Comparison of ENCODE assay signal across 27 mouse cellular contexts in genomic region chr7:82544390-82544919, GRCm38 (mm10).
DNase-seq lines count a peak whose midpoint lies in the region; ATAC-seq and TF ChIP-seq lines count a peak whose summit lies in the region.
"Had no signal": no experiment of that assay in that cellular context is flagged by ENCODE, and none has a peak within 500 bp of the region (broad histone marks: within the 10 kb centered on the region; RNA-seq: fewer than 3 reads in every experiment).

No protein-coding gene starts in this region.

- H3K36me3 ChIP-seq in hindbrain, embryonic 14.5 days (replicated peaks; ENCODE audit: control insufficient read depth, insufficient read depth) = no peaks in the 10 kb centered on the region
- no peaks in the 10 kb centered on the region for H3K36me3 ChIP-seq in hindbrain, embryonic 11.5 days (ENCODE audit: control insufficient read depth, insufficient read depth, low read length)
- no peaks in the 10 kb centered on the region for H3K36me3 ChIP-seq in hindbrain, postnatal 0 days (ENCODE audit: insufficient read depth, low read length)
- H3K36me3 ChIP-seq in forebrain, embryonic 16.5 days (ENCODE audit: control insufficient read depth, insufficient read depth) = no peaks in the 10 kb centered on the region
- H3K36me3 ChIP-seq: embryonic facial prominence, embryonic 12.5 days; heart, embryonic 12.5 days had no signal

- H3K27me3 ChIP-seq in hindbrain, embryonic 14.5 days (ENCODE audit: control insufficient read depth, insufficient read depth, low read length) = no peaks in the 10 kb centered on the region
- no peaks in the 10 kb centered on the region for H3K27me3 ChIP-seq in hindbrain, embryonic 11.5 days (ENCODE audit: control insufficient read depth, insufficient read depth, low read length)
- no peaks in the 10 kb centered on the region for H3K27me3 ChIP-seq in hindbrain, postnatal 0 days (ENCODE audit: insufficient read depth, low read length)
- no peaks in the 10 kb centered on the region for H3K27me3 ChIP-seq in forebrain, embryonic 16.5 days (replicated peaks; ENCODE audit: control insufficient read depth, insufficient read depth, low read length)
- H3K27me3 ChIP-seq: embryonic facial prominence, embryonic 12.5 days; forebrain, embryonic 13.5 days; heart, embryonic 12.5 days; limb, embryonic 15.5 days had no signal

- DNase-seq in hindbrain, embryonic 14.5 days (ENCODE audit: low spot score) = no peak
- no peak for DNase-seq in hindbrain, embryonic 11.5 days (ENCODE audit: low spot score)
- DNase-seq in 3T3-L1 (ENCODE audit: low read depth, low spot score) = peak; percentile 6
- peak; percentile 56 for DNase-seq in embryo, embryonic 10.5 days (ENCODE audit: low spot score)
- peak; percentile 24 for DNase-seq in hindbrain, postnatal 0 days (ENCODE audit: low spot score)
- no peak for DNase-seq in urinary bladder, postnatal 36 days (ENCODE audit: low spot score in 2 of 2)
- DNase-seq: adrenal gland, adult 8-10 months; B cell, adult 2 months; cerebellum, adult 2 months; cerebellum, postnatal 25 days; heart, postnatal 10 days; kidney, adult 2 months; kidney, postnatal 10 days; left cerebral cortex, postnatal 4 days; lung, embryonic 14.5 days; retina, postnatal 1 day; right cerebral cortex, postnatal 25 days; thymus, postnatal 14 days had no signal

- no peak overlapping the region for H3K4me2 ChIP-seq in hindbrain, embryonic 14.5 days (replicated peaks)
- H3K4me2 ChIP-seq in hindbrain, embryonic 11.5 days (replicated peaks; ENCODE audit: low read depth, low read length) = no peak overlapping the region
- no peak overlapping the region for H3K4me2 ChIP-seq in hindbrain, postnatal 0 days (ENCODE audit: low read depth, low read length)
- no peak overlapping the region for H3K4me2 ChIP-seq in forebrain, embryonic 16.5 days (ENCODE audit: low read length)
- H3K4me2 ChIP-seq: embryonic facial prominence, embryonic 12.5 days; forebrain, embryonic 13.5 days; heart, embryonic 12.5 days; limb, embryonic 15.5 days; lung, embryonic 14.5 days had no signal

- 58% methylated on average over 6 of the region's 6 CpGs for WGBS in hindbrain, embryonic 14.5 days
- 72% methylated on average over 6 of the region's 6 CpGs for WGBS in hindbrain, embryonic 11.5 days
- 54% methylated on average over 6 of the region's 6 CpGs for WGBS in hindbrain, postnatal 0 days
- 78% methylated on average over 6 of the region's 6 CpGs for WGBS in forebrain, embryonic 16.5 days

- TF ChIP-seq CTCF in hindbrain, postnatal 0 days (IDR thresholded peaks at IDR 0.05; ENCODE audit: low read depth) = no peak

- ATAC-seq in hindbrain, embryonic 14.5 days (ENCODE audit: low FRiP score) = 0 out of 2 replicates have a peak, but pooled peaks have one; percentile 46
- no peak for ATAC-seq in hindbrain, embryonic 11.5 days (ENCODE audit: low FRiP score)
- ATAC-seq in hindbrain, postnatal 0 days = peak; percentile 43; the same call in 1 of the 2 replicates
- no peak for ATAC-seq in forebrain, embryonic 16.5 days
- ATAC-seq: activated CD4-positive, CD25-positive, alpha-beta regulatory T cell, adult 4 months; forebrain, embryonic 13.5 days; inflammation-experienced regulatory T-cells, adult 6 months had no signal

- H3K4me3 ChIP-seq in hindbrain, embryonic 14.5 days (replicated peaks; ENCODE audit: low read length) = no peak overlapping the region
- H3K4me3 ChIP-seq in hindbrain, embryonic 11.5 days (ENCODE audit: low read depth, low read length) = no peak overlapping the region
- no peak overlapping the region for H3K4me3 ChIP-seq in hindbrain, postnatal 0 days (ENCODE audit: low read length)
- no peak overlapping the region for H3K4me3 ChIP-seq in forebrain, embryonic 16.5 days (replicated peaks; ENCODE audit: low read length)
- H3K4me3 ChIP-seq: embryonic facial prominence, embryonic 12.5 days; forebrain, embryonic 13.5 days; heart, embryonic 12.5 days; left cerebral cortex, adult 2 months; limb, embryonic 15.5 days had no signal

- no peak overlapping the region for H3K27ac ChIP-seq in hindbrain, embryonic 14.5 days
- no peak overlapping the region for H3K27ac ChIP-seq in hindbrain, embryonic 11.5 days (ENCODE audit: low read depth, low read length)
- H3K27ac ChIP-seq in hindbrain, postnatal 0 days = no peak overlapping the region
- no peak overlapping the region for H3K27ac ChIP-seq in forebrain, embryonic 16.5 days (ENCODE audit: low read length)
- H3K27ac ChIP-seq: embryonic facial prominence, embryonic 12.5 days; forebrain, embryonic 13.5 days; left cerebral cortex, adult 2 months; limb, embryonic 15.5 days; liver, embryonic 14.5 days had no signal

- no peaks in the 10 kb centered on the region for H3K4me1 ChIP-seq in hindbrain, embryonic 14.5 days (replicated peaks; ENCODE audit: control insufficient read depth, insufficient read depth, low read length)
- no peaks in the 10 kb centered on the region for H3K4me1 ChIP-seq in hindbrain, embryonic 11.5 days (replicated peaks; ENCODE audit: control insufficient read depth, insufficient read depth, low read length)
- H3K4me1 ChIP-seq in hindbrain, postnatal 0 days (ENCODE audit: insufficient read depth, low read length) = no peaks in the 10 kb centered on the region
- H3K4me1 ChIP-seq in forebrain, embryonic 16.5 days (replicated peaks; ENCODE audit: control insufficient read depth, insufficient read depth, low read length) = no peaks in the 10 kb centered on the region
- H3K4me1 ChIP-seq: forebrain, embryonic 13.5 days; heart, embryonic 12.5 days; limb, embryonic 15.5 days had no signal

- H3K9ac ChIP-seq in hindbrain, embryonic 14.5 days = no peak overlapping the region
- H3K9ac ChIP-seq in hindbrain, embryonic 11.5 days (ENCODE audit: low read depth, low read length) = no peak overlapping the region
- H3K9ac ChIP-seq in hindbrain, postnatal 0 days (replicated peaks; ENCODE audit: low read length) = no peak overlapping the region
- H3K9ac ChIP-seq in forebrain, embryonic 16.5 days (replicated peaks; ENCODE audit: low read depth, low read length) = no peak overlapping the region
- H3K9ac ChIP-seq: embryonic facial prominence, embryonic 12.5 days; forebrain, embryonic 13.5 days; heart, embryonic 12.5 days; limb, embryonic 15.5 days; liver, embryonic 14.5 days; lung, embryonic 14.5 days had no signal

- H3K9me3 ChIP-seq in hindbrain, embryonic 14.5 days (ENCODE audit: control insufficient read depth, low read length) = no peaks in the 10 kb centered on the region
- no peaks in the 10 kb centered on the region for H3K9me3 ChIP-seq in hindbrain, embryonic 11.5 days (ENCODE audit: control insufficient read depth, low read length)
- no peaks in the 10 kb centered on the region for H3K9me3 ChIP-seq in hindbrain, postnatal 0 days (ENCODE audit: low read length)
- H3K9me3 ChIP-seq in forebrain, embryonic 16.5 days (ENCODE audit: control insufficient read depth, low read length) = no peaks in the 10 kb centered on the region
- H3K9me3 ChIP-seq: embryonic facial prominence, embryonic 12.5 days; forebrain, embryonic 13.5 days; heart, embryonic 12.5 days; limb, embryonic 15.5 days had no signal

Comparison
In these comparisons a context has a peak if more than half of its experiments do, and no peak if none do; other contexts are left out.
1. ATAC-seq: peak in hindbrain, embryonic 14.5 days (single experiment) and hindbrain, postnatal 0 days (single experiment); none in hindbrain, embryonic 11.5 days (single experiment) and forebrain, embryonic 16.5 days (single experiment).
2. DNase-seq: peak in 3T3-L1 (single experiment), embryo, embryonic 10.5 days (single experiment) and hindbrain, postnatal 0 days (single experiment); none in hindbrain, embryonic 14.5 days (single experiment), hindbrain, embryonic 11.5 days (single experiment) and urinary bladder, postnatal 36 days (0 of 2).